Mouse (Mus musculus) lung, embryonic 15.5 days (tissue): ENCODE measurements at regions not wholly inside any gene's neighbourhood (a gene's known extent, or its start where the extent isn't known, plus 50 kb on each side); places are given as distances from the start of the nearest gene placed in this dataset.

Source experiments
- ATAC-seq: fragments of 200-750 bp; cut with Nextera tagmentation; 2 replicates; pipeline ENCODE4 v1.8.0; 2017; ENCODE audit warnings: moderate number of reproducible peaks, borderline replicate concordance; ENCODE audit not compliant: low FRiP score, low TSS enrichment; ENCODE audit errors: extremely low read depth
- H3K27ac ChIP-seq: fragments of 300-500 bp; sonication (generic); 2 replicates; pipeline ENCODE4 v1.5.1; 2015; ENCODE audit warnings: moderate library complexity, mild to moderate bottlenecking, inconsistent platforms
- H3K27me3 ChIP-seq: fragments of 300-500 bp; sonication (generic); 2 replicates; pipeline ENCODE4 v1.6.1; 2015; ENCODE audit warnings: inconsistent platforms
- H3K36me3 ChIP-seq: fragments of 300-500 bp; sonication (generic); 2 replicates; pipeline ENCODE4 v1.6.1; 2015; ENCODE audit warnings: inconsistent platforms
- H3K4me1 ChIP-seq: fragments of 300-500 bp; sonication (generic); 2 replicates; pipeline ENCODE4 v1.6.1; 2015; ENCODE audit warnings: inconsistent platforms
- H3K4me2 ChIP-seq: fragments of 300-500 bp; sonication (generic); 2 replicates; pipeline ENCODE4 v1.6.1; 2015; ENCODE audit warnings: inconsistent platforms, mild to moderate bottlenecking, moderate library complexity
- H3K4me3 ChIP-seq: fragments of 300-500 bp; sonication (generic); 2 replicates; pipeline ENCODE4 v1.5.1; 2015; ENCODE audit warnings: mild to moderate bottlenecking, inconsistent platforms
- H3K9ac ChIP-seq: fragments of 300-500 bp; sonication (generic); 2 replicates; pipeline ENCODE4 v1.6.1; 2015; ENCODE audit warnings: inconsistent platforms
- H3K9me3 ChIP-seq: fragments of 300-500 bp; sonication (generic); 2 replicates; pipeline ENCODE4 v1.6.1; 2016; ENCODE audit warnings: inconsistent platforms
- WGBS: fragments of 180-500 bp; shearing (Covaris S2); methylation state at CpG from one replicate; pipeline ENCODE4 v1.1.7; 2015; 5-methylcytosine and 5-hydroxymethylcytosine counted together

GRCm38 (mm10) chr16:7637993-7638392, 786.9 kb downstream of the Tmem114 start:
- Histone ChIP-seq H3K4me1 (no peaks in the 10 kb centered on the region), H3K36me3 (no peaks in the 10 kb centered on the region), H3K9me3 (no peaks in the 10 kb centered on the region), H3K9ac (no peak overlapping the region), H3K27me3 (no peaks in the 10 kb centered on the region), H3K27ac (no peak overlapping the region), H3K4me3 (no peak overlapping the region), H3K4me2 (no peak overlapping the region)
- ATAC-seq: no peak

GRCm38 (mm10) chr16:7637121-7637700, 787.7 kb downstream of the Tmem114 start:
- Histone ChIP-seq H3K9me3 (no peaks in the 10 kb centered on the region), H3K4me1 (no peaks in the 10 kb centered on the region), H3K9ac (no peak overlapping the region), H3K4me2 (no peak overlapping the region), H3K27ac (no peak overlapping the region), H3K4me3 (no peak overlapping the region), H3K36me3 (no peaks in the 10 kb centered on the region), H3K27me3 (no peaks in the 10 kb centered on the region)
- ATAC-seq: no peak
- WGBS: 76% methylated on average over 5 of the region's 5 CpGs

- H3K36me3 ChIP-seq: no peaks in the 10 kb centered on the region
- no peaks in the 10 kb centered on the region for H3K27me3 ChIP-seq
- no peaks in the 10 kb centered on the region for H3K9me3 ChIP-seq
- no peak overlapping the region for H3K27ac ChIP-seq
- H3K4me3 ChIP-seq: no peak overlapping the region
- H3K9ac ChIP-seq: no peak overlapping the region
- H3K4me2 ChIP-seq: no peak overlapping the region
- ATAC-seq: no peak
- 64% methylated on average over 5 of the region's 5 CpGs for WGBS
- H3K4me1 ChIP-seq: no peaks in the 10 kb centered on the region
Observed at GRCm38 (mm10) chr16:7636326-7636725, 788.6 kb downstream of the Tmem114 start.

GRCm38 (mm10) chr16:7632474-7632873, 792.5 kb downstream of the Tmem114 start:
- no peaks in the 10 kb centered on the region for H3K36me3 ChIP-seq
- H3K4me3 ChIP-seq: no peak overlapping the region
- no peaks in the 10 kb centered on the region for H3K9me3 ChIP-seq
- 11% methylated on average over 5 of the region's 5 CpGs for WGBS
- H3K9ac ChIP-seq: no peak overlapping the region
- H3K4me2 ChIP-seq: no peak overlapping the region
- H3K27ac ChIP-seq: no peak overlapping the region
- H3K27me3 ChIP-seq: no peaks in the 10 kb centered on the region
- no peak for ATAC-seq
- no peaks in the 10 kb centered on the region for H3K4me1 ChIP-seq

GRCm38 (mm10) chr16:7628351-7628750, 796.6 kb downstream of the Tmem114 start:
- 46% methylated on average over 8 of the region's 8 CpGs for WGBS
- no peaks in the 10 kb centered on the region for H3K36me3 ChIP-seq
- no peaks in the 10 kb centered on the region for H3K4me1 ChIP-seq
- no peak overlapping the region for H3K4me2 ChIP-seq
- H3K9ac ChIP-seq: no peak overlapping the region
- no peaks in the 10 kb centered on the region for H3K27me3 ChIP-seq
- no peak overlapping the region for H3K4me3 ChIP-seq
- ATAC-seq: no peak
- no peak overlapping the region for H3K27ac ChIP-seq
- no peaks in the 10 kb centered on the region for H3K9me3 ChIP-seq

- Histone ChIP-seq H3K27ac (no peak overlapping the region), H3K4me3 (no peak overlapping the region), H3K9ac (no peak overlapping the region), H3K36me3 (no peaks in the 10 kb centered on the region), H3K27me3 (no peaks in the 10 kb centered on the region), H3K4me1 (no peaks in the 10 kb centered on the region), H3K4me2 (no peak overlapping the region), H3K9me3 (no peaks in the 10 kb centered on the region)
- no peak for ATAC-seq
- WGBS: 33% methylated on average over 2 of the region's 2 CpGs
Observed at GRCm38 (mm10) chr16:7606602-7607001, 818.3 kb downstream of the Tmem114 start.

- 21% methylated on average over 1 of the region's 1 CpGs for WGBS
- ATAC-seq: peak; percentile 31; the same call in 1 of the 2 replicates
Observed at GRCm38 (mm10) chr16:7602428-7602827, 822.5 kb downstream of the Tmem114 start.

GRCm38 (mm10) chr16:7574879-7575278, 850.1 kb downstream of the Tmem114 start:
- ATAC-seq: no peak
- Histone ChIP-seq H3K36me3 (no peaks in the 10 kb centered on the region), H3K4me3 (no peak overlapping the region), H3K9ac (no peak overlapping the region), H3K27ac (no peak overlapping the region), H3K4me2 (no peak overlapping the region), H3K27me3 (no peaks in the 10 kb centered on the region), H3K9me3 (no peaks in the 10 kb centered on the region), H3K4me1 (no peaks in the 10 kb centered on the region)
- WGBS: 48% methylated on average over 3 of the region's 3 CpGs

More at GRCm38 (mm10) chr16:7602428-7602827, 822.5 kb downstream of the Tmem114 start:
- H3K27ac ChIP-seq: no peak overlapping the region
- no peaks in the 10 kb centered on the region for H3K36me3 ChIP-seq
- no peak overlapping the region for H3K4me2 ChIP-seq
- H3K4me1 ChIP-seq: no peaks in the 10 kb centered on the region
- H3K4me3 ChIP-seq: no peak overlapping the region
- no peaks in the 10 kb centered on the region for H3K9me3 ChIP-seq
- H3K9ac ChIP-seq: no peak overlapping the region
- H3K27me3 ChIP-seq: no peaks in the 10 kb centered on the region

GRCm38 (mm10) chr16:7560841-7561240, 864.1 kb downstream of the Tmem114 start:
- ATAC-seq: no peak
- Histone ChIP-seq H3K4me3 (no peak overlapping the region), H3K36me3 (no peaks in the 10 kb centered on the region), H3K4me1 (no peaks in the 10 kb centered on the region), H3K27me3 (no peaks in the 10 kb centered on the region), H3K4me2 (no peak overlapping the region), H3K9me3 (no peaks in the 10 kb centered on the region), H3K27ac (no peak overlapping the region), H3K9ac (no peak overlapping the region)
- 54% methylated on average over 2 of the region's 2 CpGs for WGBS

GRCm38 (mm10) chr16:7559177-7559576, 865.8 kb downstream of the Tmem114 start:
- WGBS: 85% methylated on average over 1 of the region's 1 CpGs
- H3K27ac ChIP-seq: no peak overlapping the region
- no peaks in the 10 kb centered on the region for H3K36me3 ChIP-seq
- no peaks in the 10 kb centered on the region for H3K4me1 ChIP-seq
- H3K9me3 ChIP-seq: no peaks in the 10 kb centered on the region
- ATAC-seq: no peak
- no peak overlapping the region for H3K9ac ChIP-seq
- H3K27me3 ChIP-seq: no peaks in the 10 kb centered on the region
- no peak overlapping the region for H3K4me3 ChIP-seq
- no peak overlapping the region for H3K4me2 ChIP-seq

- Histone ChIP-seq H3K4me2 (no peak overlapping the region), H3K27ac (no peak overlapping the region), H3K4me1 (no peaks in the 10 kb centered on the region), H3K4me3 (no peak overlapping the region), H3K9ac (no peak overlapping the region), H3K27me3 (no peaks in the 10 kb centered on the region), H3K36me3 (no peaks in the 10 kb centered on the region), H3K9me3 (no peaks in the 10 kb centered on the region)
- WGBS: 71% methylated on average over 1 of the region's 1 CpGs
- no peak for ATAC-seq
Observed at GRCm38 (mm10) chr16:7558637-7559036, 866.3 kb downstream of the Tmem114 start.

GRCm38 (mm10) chr16:7555911-7556310, 869.0 kb downstream of the Tmem114 start:
- ATAC-seq: no peak
- Histone ChIP-seq H3K4me2 (no peak overlapping the region), H3K36me3 (no peaks in the 10 kb centered on the region), H3K4me1 (no peaks in the 10 kb centered on the region), H3K27ac (no peak overlapping the region), H3K9ac (no peak overlapping the region), H3K27me3 (no peaks in the 10 kb centered on the region), H3K4me3 (no peak overlapping the region), H3K9me3 (no peaks in the 10 kb centered on the region)
- WGBS: 85% methylated on average over 9 of the region's 9 CpGs

- Histone ChIP-seq H3K4me1 (no peaks in the 10 kb centered on the region), H3K27me3 (no peaks in the 10 kb centered on the region), H3K9ac (no peak overlapping the region), H3K27ac (no peak overlapping the region), H3K4me2 (no peak overlapping the region), H3K9me3 (no peaks in the 10 kb centered on the region), H3K4me3 (no peak overlapping the region), H3K36me3 (no peaks in the 10 kb centered on the region)
- peak; percentile 62; the same call in 1 of the 2 replicates for ATAC-seq
- WGBS: 60% methylated on average over 1 of the region's 1 CpGs
Observed at GRCm38 (mm10) chr16:7549568-7549967, 875.4 kb downstream of the Tmem114 start.
